Mouse (Mus musculus) liver, postnatal 0 days (tissue): ENCODE measurements around the gene Dmtf1. TPM values are rescaled to one million over a fixed set of nuclear protein-coding genes. Genes with fewer than 3 reads are reported as not detected.
A peak's percentile ranks its signal among the peaks of the same experiment; 100 is the strongest.

ENCODE experiments used
- ATAC-seq: fragments of 200-750 bp; cut with Nextera tagmentation; 2 replicates; pipeline ENCODE4 v1.8.0; 2017; ENCODE audit warnings: mild to moderate bottlenecking, moderate library complexity
- DNase-seq: peaks from one replicate; pipeline ENCODE4 v3.0.0-alpha.2; 2016
- H3K27ac ChIP-seq: fragments of 300-500 bp; sonication (generic); 2 replicates; pipeline ENCODE4 v1.5.1; 2014; ENCODE audit warnings: antibody characterized with exemption, moderate library complexity, mild to moderate bottlenecking, low read depth
- H3K27me3 ChIP-seq: fragments of 300-500 bp; sonication (generic); 2 replicates; pipeline ENCODE4 v1.6.1; 2014; ENCODE audit warnings: low read length, control low read depth, mixed read lengths; ENCODE audit not compliant: insufficient read depth
- H3K36me3 ChIP-seq: fragments of 300-500 bp; sonication (generic); replicated peaks from 2 replicates; pipeline ENCODE4 v1.6.1; 2014; ENCODE audit warnings: mild to moderate bottlenecking, control low read depth, low read length, moderate library complexity, mixed read lengths; ENCODE audit not compliant: insufficient read depth
- H3K4me1 ChIP-seq: fragments of 300-500 bp; sonication (generic); 2 replicates; pipeline ENCODE4 v1.6.1; 2014; ENCODE audit warnings: antibody characterized with exemption, mild to moderate bottlenecking, control low read depth; ENCODE audit not compliant: insufficient read depth
- H3K4me2 ChIP-seq: fragments of 300-500 bp; sonication (generic); 2 replicates; pipeline ENCODE4 v1.6.1; 2014; ENCODE audit warnings: low read depth, mild to moderate bottlenecking, low read length, moderate library complexity, mixed read lengths
- H3K4me3 ChIP-seq: fragments of 300-500 bp; sonication (generic); 2 replicates; pipeline ENCODE4 v1.5.1; 2014; ENCODE audit warnings: low read depth, low read length
- H3K9ac ChIP-seq: fragments of 300-500 bp; sonication (generic); replicated peaks from 2 replicates; pipeline ENCODE4 v1.6.1; 2014; ENCODE audit warnings: mild to moderate bottlenecking, moderate library complexity
- H3K9me3 ChIP-seq: fragments of 300-500 bp; sonication (generic); 2 replicates; pipeline ENCODE4 v1.6.1; 2016; ENCODE audit warnings: mild to moderate bottlenecking, control low read depth, low read length, mixed read lengths
- CTCF ChIP-seq: sonication (generic); IDR thresholded peaks from 2 replicates; pipeline ENCODE4 v1.5.1; 2016; ENCODE audit warnings: antibody characterized with exemption, low read depth
- EP300 ChIP-seq: IDR thresholded peaks from 2 replicates; pipeline ENCODE4 v1.6.1; 2016; ENCODE audit warnings: antibody characterized with exemption, low read depth, mild to moderate bottlenecking
- WGBS: fragments of 180-500 bp; shearing (Covaris S2); extraction: QIAGEN DNeasy Blood & Tissue Kit; methylation state at CpG from one replicate; pipeline ENCODE4 v1.1.7; 2014; ENCODE audit not compliant: insufficient replicate concordance; 5-methylcytosine and 5-hydroxymethylcytosine counted together
- polyA plus RNA-seq: library from polyadenylated mRNA; unstranded; fragments of >200 nt; fragmentation: Nextera tagmentation; extraction: Ambion mirVana; gene quantifications from 2 replicates; pipeline ENCODE4 v1.2.1, GENCODE M21; 2015

The Dmtf1 gene
- polyA plus RNA-seq, 1 experiment from 2014 or later, result 7.6 TPM

- peak overlapping the region; percentile 87 for H3K4me3 ChIP-seq
- ATAC-seq (no peak; the same call in 1 of the 2 replicates), DNase-seq (peak; percentile 16)
- H3K4me2 ChIP-seq, result peak overlapping the region; percentile 87
- peak overlapping the region; percentile 96 for H3K9ac ChIP-seq
- peaks cover 17% of the 10 kb centered on the region for H3K4me1 ChIP-seq
- no peaks in the 10 kb centered on the region for H3K9me3 ChIP-seq
- 9% methylated on average over 7 of the region's 7 CpGs for WGBS
- no peak for TF ChIP-seq CTCF
- TF ChIP-seq EP300, result no peak
- H3K27ac ChIP-seq, result peak overlapping the region; percentile 98
- H3K27me3 ChIP-seq, result no peaks in the 10 kb centered on the region
- H3K36me3 ChIP-seq, result no peaks in the 10 kb centered on the region
These were observed 512 bp upstream of the Dmtf1 start for GRCm38 (mm10) chr5:9162088-9162487.

- Histone ChIP-seq H3K27me3 (no peaks in the 10 kb centered on the region), H3K27ac (peak overlapping the region; percentile 98), H3K4me2 (peak overlapping the region; percentile 87), H3K36me3 (no peaks in the 10 kb centered on the region), H3K9ac (peak overlapping the region; percentile 96), H3K9me3 (no peaks in the 10 kb centered on the region), H3K4me3 (peak overlapping the region; percentile 87), H3K4me1 (peaks cover 17% of the 10 kb centered on the region)
- TF ChIP-seq CTCF (no peak), EP300 (no peak)
- ATAC-seq (peak; percentile 22), DNase-seq (no peak)
- under 1% methylated on average over 47 of the region's 55 CpGs for WGBS
These were observed 633 bp downstream of the Dmtf1 start for GRCm38 (mm10) chr5:9160831-9161455.

- Histone ChIP-seq H3K4me1 (peaks cover 14% of the 10 kb centered on the region), H3K27me3 (no peaks in the 10 kb centered on the region), H3K9ac (no peak overlapping the region), H3K9me3 (no peaks in the 10 kb centered on the region), H3K27ac (no peak overlapping the region), H3K36me3 (no peaks in the 10 kb centered on the region; the same call in 1 of the 2 replicates), H3K4me3 (no peak overlapping the region), H3K4me2 (no peak overlapping the region)
- ATAC-seq (no peak), DNase-seq (no peak)
- TF ChIP-seq CTCF (no peak), EP300 (no peak)
- WGBS, result 76% methylated on average over 1 of the region's 1 CpGs
These were observed 4.2 kb downstream of the Dmtf1 start for GRCm38 (mm10) chr5:9157336-9157735.

- Histone ChIP-seq H3K36me3 (peaks cover 2% of the 10 kb centered on the region; the same call in 1 of the 2 replicates), H3K4me3 (no peak overlapping the region), H3K4me2 (no peak overlapping the region), H3K27ac (no peak overlapping the region), H3K27me3 (no peaks in the 10 kb centered on the region), H3K9me3 (no peaks in the 10 kb centered on the region), H3K9ac (no peak overlapping the region), H3K4me1 (peaks cover 10% of the 10 kb centered on the region)
- TF ChIP-seq CTCF (no peak), EP300 (no peak)
- ATAC-seq, result no peak
- DNase-seq, result no peak
These were observed 4.8 kb downstream of the Dmtf1 start for GRCm38 (mm10) chr5:9156746-9157145.

GRCm38 (mm10) chr5:9149273-9149850, 12.2 kb downstream of the Dmtf1 start:
- Histone ChIP-seq H3K4me3 (no peak overlapping the region), H3K27ac (no peak overlapping the region), H3K4me2 (no peak overlapping the region), H3K27me3 (no peaks in the 10 kb centered on the region), H3K4me1 (no peaks in the 10 kb centered on the region), H3K9ac (no peak overlapping the region), H3K9me3 (no peaks in the 10 kb centered on the region), H3K36me3 (peaks cover 33% of the 10 kb centered on the region)
- TF ChIP-seq CTCF, result no peak
- TF ChIP-seq EP300, result no peak
- ATAC-seq (no peak), DNase-seq (no peak)
- WGBS, result 74% methylated on average over 8 of the region's 8 CpGs

- no peak for DNase-seq
- Histone ChIP-seq H3K4me1 (no peaks in the 10 kb centered on the region), H3K9ac (no peak overlapping the region), H3K27ac (no peak overlapping the region), H3K9me3 (no peaks in the 10 kb centered on the region), H3K4me3 (no peak overlapping the region), H3K27me3 (no peaks in the 10 kb centered on the region), H3K4me2 (no peak overlapping the region), H3K36me3 (peaks cover 35% of the 10 kb centered on the region)
- no peak for TF ChIP-seq EP300
- no peak for TF ChIP-seq CTCF
- 83% methylated on average over 6 of the region's 6 CpGs for WGBS
- ATAC-seq, result no peak
These were observed 19.2 kb downstream of the Dmtf1 start for GRCm38 (mm10) chr5:9142376-9142775.
